Mouse (Mus musculus) right cerebral cortex, postnatal 4 days (tissue): Measurements from ENCODE around the gene Rprd1b.
"Not testable (repeated sequence)": the region's sequence is repeated elsewhere in the genome, so short reads cannot be mapped to it uniquely, and the experiment has no call there.

Source experiments
- DNase-seq: peaks from one replicate; pipeline ENCODE4 v3.0.0-alpha.2; 2022

Gene Rprd1b

DNA sequence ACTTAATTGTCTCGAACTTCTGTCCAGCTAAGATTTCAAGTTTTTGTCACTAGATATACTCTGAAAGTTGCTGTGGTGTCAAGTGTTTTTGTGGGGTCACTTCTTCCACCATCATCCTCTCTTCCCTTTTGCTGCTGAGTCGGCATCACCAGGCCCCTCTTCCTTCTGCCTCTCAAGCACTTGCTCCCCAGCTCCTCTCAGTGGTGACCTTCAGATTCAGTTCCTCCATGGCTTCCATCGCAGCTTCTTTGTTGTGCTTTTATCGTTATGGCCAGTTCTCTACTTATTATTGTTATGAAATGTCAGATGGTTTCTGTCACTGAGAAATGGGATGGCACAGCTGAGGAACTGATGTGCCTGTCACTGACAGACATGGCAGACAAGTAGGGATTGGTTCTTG is 17.9 kb downstream of the Rprd1b start:
- no peak for DNase-seq

DNA sequence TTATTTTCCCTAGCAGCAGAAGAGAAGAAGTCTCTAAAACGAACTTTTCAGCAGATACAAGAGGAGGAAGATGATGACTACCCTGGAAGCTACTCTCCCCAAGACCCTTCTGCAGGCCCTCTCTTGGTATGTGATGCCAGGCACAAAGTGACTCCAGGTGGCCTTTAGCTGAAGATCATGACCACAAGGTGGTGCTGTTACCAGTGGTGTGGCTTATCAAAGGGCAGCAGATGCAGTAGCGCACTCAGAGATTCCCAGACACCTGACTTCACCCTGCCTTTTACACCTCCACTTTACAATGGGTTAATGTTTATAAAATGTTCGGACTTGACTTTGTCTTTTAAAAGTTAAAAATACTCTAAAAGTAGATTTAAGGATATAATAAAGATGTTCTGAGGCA is 19.6 kb downstream of the Rprd1b start:
- peak; percentile 13 for DNase-seq

GRCm38 (mm10) chr2:158048718-158049117 is 20.4 kb downstream of the Rprd1b start:
- DNase-seq = no peak

DNA sequence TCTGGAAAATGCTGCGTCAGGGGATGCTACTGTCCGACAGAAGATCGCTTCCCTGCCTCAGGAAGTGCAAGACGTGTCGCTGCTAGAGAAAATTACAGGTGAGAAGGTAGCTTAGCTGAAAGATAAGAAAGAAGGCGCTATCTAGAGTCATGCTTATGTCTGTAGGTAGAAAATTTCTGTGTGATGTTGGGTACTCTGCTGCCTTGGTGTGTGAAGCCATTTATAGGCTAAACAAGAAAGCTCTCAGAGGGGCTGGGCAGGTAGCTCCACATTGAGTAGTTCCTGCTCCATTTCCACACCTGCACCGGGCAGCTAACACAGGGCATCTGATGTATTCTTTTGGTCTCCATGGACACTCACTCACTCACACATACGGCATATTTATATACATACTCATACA is 21.8 kb downstream of the Rprd1b start:
- DNase-seq = no peak

DNA sequence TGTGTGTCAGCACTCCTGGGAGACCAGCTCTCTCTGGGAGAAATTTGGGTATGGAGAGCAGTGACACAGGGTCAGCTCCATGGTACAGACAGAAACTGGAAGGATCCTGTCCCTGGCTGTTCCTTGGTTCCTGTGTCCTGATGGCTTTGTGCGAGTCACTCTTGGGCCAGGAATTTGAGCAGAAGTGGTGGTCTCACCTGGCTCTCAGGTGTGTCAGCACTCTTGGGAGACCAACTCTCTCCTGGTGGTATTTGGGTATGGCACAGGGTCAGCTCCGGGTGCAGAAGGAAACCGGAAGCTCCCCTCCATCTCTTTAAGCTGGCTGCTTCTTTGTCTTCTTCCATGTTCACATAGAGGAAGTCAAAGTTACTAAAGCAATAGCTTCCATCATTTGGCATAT is 26.3 kb downstream of the Rprd1b start:
- no peak for DNase-seq

DNA sequence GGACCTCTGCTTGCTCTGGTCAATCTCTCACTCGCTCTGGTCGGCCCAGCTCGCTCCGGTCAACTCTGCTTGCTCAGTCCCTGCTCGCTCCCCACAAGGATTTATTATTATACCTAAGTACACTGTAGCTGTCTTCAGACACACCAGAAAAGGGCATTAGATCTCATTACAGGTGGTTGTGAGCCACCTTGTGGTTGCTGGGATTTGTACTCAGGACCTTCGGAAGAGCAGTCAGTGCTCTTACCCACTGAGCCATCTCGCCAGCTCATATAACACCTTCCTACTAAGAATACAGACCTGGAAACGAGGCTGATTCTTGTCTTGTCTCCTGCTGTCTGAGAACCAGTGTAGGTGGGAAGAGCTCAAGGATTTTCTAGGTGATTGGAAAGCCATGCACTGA is 27.1 kb downstream of the Rprd1b start:
- DNase-seq = not testable (repeated sequence)

- no peak for DNase-seq
Measured at GRCm38 (mm10) chr2:158057030-158057429, 28.7 kb downstream of the Rprd1b start.

DNA sequence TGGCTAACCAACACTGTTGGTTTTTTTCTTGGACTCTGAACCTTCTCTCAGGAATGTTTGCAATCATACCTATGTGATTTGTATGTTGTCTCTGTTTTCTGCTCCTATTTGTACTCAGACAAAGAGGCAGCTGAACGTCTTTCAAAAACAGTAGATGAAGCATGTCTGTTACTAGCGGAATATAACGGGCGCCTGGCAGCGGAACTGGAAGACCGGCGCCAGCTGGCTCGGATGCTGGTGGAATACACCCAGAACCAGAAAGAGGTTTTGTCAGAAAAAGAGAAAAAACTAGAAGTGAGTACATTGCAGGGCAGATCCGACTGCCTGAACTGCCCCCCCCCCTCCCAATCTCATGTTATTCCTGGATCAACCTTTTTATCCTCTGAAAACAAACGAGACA is 30.2 kb downstream of the Rprd1b start:
- peak; percentile 73 for DNase-seq

DNA sequence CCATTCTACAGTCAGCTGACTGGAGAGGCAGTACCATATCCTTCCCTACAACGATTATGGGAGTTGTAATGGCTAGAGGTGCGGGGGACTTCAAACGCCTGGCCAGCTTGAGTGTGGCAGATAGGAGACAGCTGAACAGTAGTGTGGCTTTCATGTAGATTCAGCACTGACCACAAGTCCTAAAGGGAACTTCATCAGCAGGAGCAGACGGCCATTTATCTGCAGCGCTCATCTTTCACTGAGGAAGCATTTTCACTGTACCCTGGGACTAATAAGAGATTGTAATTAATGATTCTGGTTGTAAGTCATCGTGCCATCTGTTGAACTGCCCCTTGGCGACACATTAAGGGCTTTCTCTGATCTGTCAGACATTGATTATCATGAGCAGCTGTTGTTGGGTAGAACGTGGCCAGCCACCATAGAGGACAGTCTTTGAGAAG is 31.4 kb downstream of the Rprd1b start:
- DNase-seq = no peak

DNA sequence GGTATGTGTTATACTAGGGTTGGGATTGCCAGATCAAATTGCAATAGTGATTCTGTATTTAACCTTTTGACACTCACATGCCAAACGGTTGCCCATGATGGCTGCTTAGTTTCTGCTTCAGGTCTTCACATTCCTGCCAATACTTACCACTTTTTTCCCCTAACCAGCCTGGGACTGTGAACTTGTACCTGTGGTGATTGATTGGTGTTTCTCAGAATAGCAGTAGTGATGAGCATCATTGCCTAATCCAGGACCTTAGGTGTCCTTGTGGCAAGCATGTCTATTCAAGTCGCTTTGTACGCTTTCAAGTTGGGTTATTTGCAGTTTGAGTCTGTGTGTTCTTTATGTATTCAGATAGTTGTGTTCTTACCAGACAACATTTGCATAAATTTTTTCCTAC is 34.7 kb downstream of the Rprd1b start:
- no peak for DNase-seq

DNA sequence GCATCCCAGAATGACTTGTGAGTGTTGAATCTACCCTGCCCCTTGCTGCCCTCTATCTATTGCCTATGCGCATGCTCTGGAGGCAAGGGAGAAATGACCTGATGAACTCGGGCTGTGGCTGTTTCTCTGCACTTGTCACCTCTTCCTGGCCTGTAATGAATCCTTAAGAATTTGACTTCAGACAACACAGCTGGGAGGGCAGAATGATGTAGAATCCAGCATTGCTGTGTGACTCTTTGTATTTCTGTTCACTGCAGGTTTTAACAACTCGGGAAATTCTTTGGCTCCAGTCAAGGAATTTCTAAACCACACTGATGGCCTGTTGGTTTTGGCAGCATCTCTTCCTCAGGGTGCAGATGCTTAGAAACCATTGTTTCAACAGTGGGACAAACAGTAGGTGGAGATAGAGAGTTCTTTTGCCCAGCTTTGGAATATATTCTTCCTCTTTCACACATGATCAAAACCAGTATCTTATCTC is 36.3 kb downstream of the Rprd1b start:
- DNase-seq = no peak

DNA sequence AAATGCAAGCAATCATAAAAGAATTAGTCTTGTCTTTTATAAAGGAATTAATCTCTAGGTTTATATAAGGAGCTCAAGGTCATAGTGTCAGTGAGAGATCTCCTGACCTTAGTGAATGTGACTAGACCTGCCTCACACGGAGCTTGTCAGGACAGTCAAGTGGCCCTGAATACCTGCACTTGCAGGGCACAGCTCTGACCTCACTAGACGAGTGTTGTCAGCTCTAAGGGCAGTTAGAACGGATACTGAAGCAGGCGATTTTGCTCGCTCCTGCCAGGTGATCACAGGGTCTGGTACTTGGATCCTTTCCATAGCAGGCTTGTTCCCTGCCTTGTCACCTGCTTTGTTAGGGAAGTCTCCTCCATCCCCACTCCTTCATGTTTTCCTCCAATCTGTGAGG is 36.8 kb downstream of the Rprd1b start:
- DNase-seq = no peak

GRCm38 (mm10) chr2:158066456-158066855 is 38.2 kb downstream of the Rprd1b start:
- no peak for DNase-seq

DNA sequence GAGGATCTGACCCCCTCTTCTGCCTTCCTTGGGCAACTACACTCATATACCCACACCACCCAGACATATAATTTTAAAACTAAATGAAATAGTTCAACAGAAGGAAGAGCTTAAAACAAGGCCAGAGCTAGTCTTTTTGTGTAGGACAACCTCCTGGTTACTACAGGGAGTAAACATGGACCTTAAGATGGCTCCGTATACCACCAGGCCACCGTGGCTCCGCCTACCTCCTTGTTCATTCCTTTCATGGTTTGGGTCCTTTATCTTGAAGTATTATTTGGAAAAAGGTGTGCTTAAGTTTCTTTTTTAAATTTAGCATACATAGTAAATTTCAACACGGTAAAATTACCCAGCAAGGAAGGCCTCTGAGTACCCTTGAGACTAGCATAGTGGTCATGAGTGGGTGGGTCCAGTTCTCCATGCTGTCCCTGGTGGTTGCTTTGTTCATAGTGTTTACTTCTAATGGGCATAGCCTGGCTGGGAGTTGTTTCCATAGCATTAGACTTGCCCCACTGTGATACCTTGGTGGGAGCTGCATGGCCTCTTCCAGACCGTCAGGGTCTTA is 39.0 kb downstream of the Rprd1b start:
- DNase-seq = no peak

- DNase-seq = no peak
Measured at GRCm38 (mm10) chr2:158068444-158068971, 40.2 kb downstream of the Rprd1b start.

DNA sequence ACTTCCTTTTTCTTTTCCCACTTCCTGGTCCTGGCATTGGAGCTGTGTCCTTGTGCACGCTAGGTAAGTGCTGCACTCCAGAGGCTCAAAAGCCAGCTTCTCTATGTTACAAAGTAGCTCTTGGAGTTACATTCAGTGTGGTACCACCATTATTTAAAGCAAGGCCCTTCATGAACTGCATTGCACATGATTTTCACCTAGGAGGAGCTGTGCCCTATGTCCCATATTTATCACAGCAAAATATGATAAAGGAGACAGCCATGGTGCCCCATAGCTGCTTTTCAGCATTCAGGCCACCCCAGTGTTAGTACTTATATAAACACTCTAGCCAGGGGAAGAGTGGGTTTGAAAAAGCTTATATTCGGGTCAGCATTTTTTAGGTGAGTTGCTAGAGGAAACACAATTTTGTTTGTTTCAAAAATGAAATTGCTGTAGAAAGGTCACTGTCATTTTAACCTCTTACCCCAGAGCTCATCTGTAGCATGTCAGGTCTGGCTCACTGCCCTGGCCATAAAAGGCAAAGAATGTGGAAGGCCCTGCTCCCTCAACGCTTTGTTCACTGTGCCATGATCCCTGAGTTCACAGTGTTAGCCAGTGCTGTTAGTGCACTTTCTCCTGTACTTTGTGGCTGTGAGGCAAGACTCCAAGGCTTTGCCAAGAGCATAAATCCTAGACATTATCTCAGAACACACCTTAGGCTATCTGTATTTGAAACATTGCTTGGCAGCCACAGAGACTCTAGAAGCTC is 42.8 kb downstream of the Rprd1b start:
- DNase-seq = no peak

- no peak for DNase-seq
Measured at GRCm38 (mm10) chr2:158071633-158071995, 43.3 kb downstream of the Rprd1b start.

- no peak for DNase-seq
Measured at GRCm38 (mm10) chr2:158074835-158075234, 46.5 kb downstream of the Rprd1b start.

DNA sequence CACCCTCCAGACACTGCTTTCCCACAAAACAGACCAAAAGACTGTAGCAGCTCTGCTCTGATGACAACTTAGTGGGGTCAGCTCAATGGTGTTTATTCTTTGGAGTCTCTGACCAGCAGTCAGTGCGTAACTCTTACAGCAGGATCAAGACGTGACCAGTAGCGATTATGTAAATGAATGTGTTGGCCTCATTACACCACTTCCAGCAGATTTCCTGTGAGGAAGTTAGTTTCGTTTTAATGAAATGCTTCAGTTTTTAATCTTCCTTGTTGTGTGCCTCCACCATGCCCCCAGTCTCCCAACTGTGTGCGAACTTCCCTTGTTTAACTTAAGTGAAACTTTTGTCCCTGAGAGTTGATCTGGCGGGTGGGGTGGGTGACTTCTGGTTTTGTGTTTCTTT is 48.4 kb downstream of the Rprd1b start:
- no peak for DNase-seq

- no peak for DNase-seq
Measured at GRCm38 (mm10) chr2:158077981-158078380, 49.7 kb downstream of the Rprd1b start.

DNA sequence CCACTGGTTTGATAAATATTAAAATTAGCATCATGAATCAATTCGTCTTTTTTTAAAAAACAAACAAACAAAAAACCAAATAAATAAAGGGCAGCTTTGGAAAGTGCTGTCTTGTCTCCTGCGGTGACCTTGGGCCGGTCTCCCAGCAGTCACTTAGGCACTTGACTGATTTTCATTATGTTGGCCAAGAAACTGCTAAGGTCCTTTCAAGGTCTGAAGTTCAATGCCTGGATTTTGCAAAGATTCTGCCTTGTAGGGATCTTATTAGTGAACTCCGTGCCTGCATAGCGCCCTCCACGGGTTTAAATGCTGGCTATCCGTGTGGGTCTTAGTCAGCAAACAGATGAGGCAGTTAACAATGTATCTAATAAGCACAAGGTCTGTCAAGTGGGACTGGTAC is 50.7 kb downstream of the Rprd1b start:
- DNase-seq = no peak

GRCm38 (mm10) chr2:158079843-158080395 is 51.6 kb downstream of the Rprd1b start:
- DNase-seq = no peak

DNA sequence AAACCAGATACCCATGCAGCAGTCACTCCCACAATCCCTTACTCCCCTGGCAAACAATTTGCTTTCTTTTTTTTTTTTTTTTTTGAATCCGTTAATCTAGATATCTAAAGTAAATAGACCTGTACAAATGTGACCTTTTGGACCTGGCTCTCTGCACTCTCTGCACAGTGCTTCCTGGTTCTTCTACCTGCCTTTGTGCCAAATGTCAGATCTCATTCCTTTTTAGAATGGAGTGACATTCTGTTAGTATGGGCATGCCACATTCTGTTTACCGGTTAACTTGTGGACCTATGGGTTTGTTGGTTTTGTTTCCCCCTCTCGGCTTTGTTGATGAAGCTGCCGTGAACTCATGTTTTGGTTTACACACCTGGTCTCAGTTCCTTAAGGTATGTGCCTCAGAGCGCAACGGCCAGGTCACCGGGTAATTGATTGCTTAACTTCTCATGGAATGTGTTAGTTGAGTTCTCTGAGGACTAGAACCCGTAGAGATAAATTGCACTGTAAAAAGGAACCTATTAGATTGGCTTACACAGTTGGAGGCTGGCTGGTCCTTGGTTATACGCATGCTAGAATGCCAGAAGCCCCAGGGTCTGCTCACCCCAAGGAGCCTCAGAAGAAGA is 52.4 kb downstream of the Rprd1b start:
- no peak for DNase-seq

GRCm38 (mm10) chr2:158084486-158084885 is 56.2 kb downstream of the Rprd1b start:
- no peak for DNase-seq
